Mouse (Mus musculus) midbrain, embryonic 10.5 days (tissue): Measurements from ENCODE around the gene Alg11. TPM values are rescaled to one million over a fixed set of nuclear protein-coding genes. Genes with fewer than 3 reads are reported as not detected.

Experiments
- DNase-seq: peaks from one replicate; pipeline ENCODE4 v3.0.0-alpha.2; 2017; ENCODE audit warnings: low spot score
- H3K27ac ChIP-seq: fragments of 300-500 bp; sonication (generic); replicated peaks from 2 replicates; pipeline ENCODE4 v1.5.1; 2016; ENCODE audit warnings: mild to moderate bottlenecking
- H3K27me3 ChIP-seq: fragments of 300-500 bp; sonication (generic); 2 replicates; pipeline ENCODE4 v1.6.1; 2016; ENCODE audit warnings: low read depth, mild to moderate bottlenecking; ENCODE audit not compliant: poor library complexity, severe bottlenecking
- H3K36me3 ChIP-seq: fragments of 300-500 bp; sonication (generic); 2 replicates; pipeline ENCODE4 v1.6.1; 2016; ENCODE audit warnings: mild to moderate bottlenecking, moderate library complexity
- H3K4me1 ChIP-seq: fragments of 300-500 bp; sonication (generic); 2 replicates; pipeline ENCODE4 v1.6.1; 2016
- H3K4me3 ChIP-seq: fragments of 300-500 bp; sonication (generic); 2 replicates; pipeline ENCODE4 v1.5.1; 2016; ENCODE audit warnings: mild to moderate bottlenecking, moderate library complexity
- H3K9me3 ChIP-seq: fragments of 300-500 bp; sonication (generic); replicated peaks from 2 replicates; pipeline ENCODE4 v1.6.1; 2016; ENCODE audit warnings: mild to moderate bottlenecking
- WGBS: fragments of 180-500 bp; shearing (Covaris S2); methylation state at CpG from one replicate; pipeline ENCODE4 v1.1.7; 2016; 5-methylcytosine and 5-hydroxymethylcytosine counted together
- polyA plus RNA-seq: library from polyadenylated mRNA; unstranded; fragments of >200 nt; fragmentation: Nextera tagmentation; extraction: Ambion mirVana; gene quantifications from 2 replicates; pipeline ENCODE4 v1.2.1, GENCODE M21; 2016

Alg11 gene
- polyA plus RNA-seq: 39.4 and 41.0 TPM in 2 replicates

DNA sequence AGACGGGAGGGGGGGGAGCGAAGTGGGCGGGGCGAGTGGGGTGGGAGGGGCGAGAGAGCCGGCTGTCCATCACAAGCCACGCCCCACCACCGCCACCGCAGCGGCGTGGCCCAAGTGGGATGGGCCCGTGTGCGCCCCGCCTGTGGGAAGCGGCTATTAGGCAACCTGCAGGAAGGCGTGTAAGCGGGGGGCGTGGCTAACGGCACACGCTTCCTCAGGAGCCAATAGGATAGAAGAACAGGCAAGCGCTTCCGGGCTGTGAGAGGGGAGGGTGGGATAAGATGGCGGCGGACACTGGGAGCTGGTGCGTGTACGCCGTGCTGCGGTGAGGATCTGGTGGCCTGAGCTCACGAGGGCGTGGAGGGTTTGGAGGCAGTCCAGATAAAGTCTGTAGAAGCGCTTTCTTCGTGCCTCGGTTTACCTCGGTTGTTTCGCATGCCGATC, at the start of gene Alg11:
TSS of gene Alg11 (plus strand) at position 276 of the 444 bp plus-strand sequence.
- DNase-seq: peak; percentile 97
- H3K9me3 ChIP-seq: no peaks in the 10 kb centered on the region
- peak within 1 kb of the TSS; percentile 73 for H3K4me3 ChIP-seq
- peak within 1 kb of the TSS; percentile 88 for H3K27ac ChIP-seq
- H3K27me3 ChIP-seq: peaks cover 15% of the 10 kb centered on the region
- peaks cover 36% of the 10 kb centered on the region for H3K36me3 ChIP-seq
- peaks cover 16% of the 10 kb centered on the region for H3K4me1 ChIP-seq
- 0% methylated on average over 35 of the region's 36 CpGs for WGBS

DNA sequence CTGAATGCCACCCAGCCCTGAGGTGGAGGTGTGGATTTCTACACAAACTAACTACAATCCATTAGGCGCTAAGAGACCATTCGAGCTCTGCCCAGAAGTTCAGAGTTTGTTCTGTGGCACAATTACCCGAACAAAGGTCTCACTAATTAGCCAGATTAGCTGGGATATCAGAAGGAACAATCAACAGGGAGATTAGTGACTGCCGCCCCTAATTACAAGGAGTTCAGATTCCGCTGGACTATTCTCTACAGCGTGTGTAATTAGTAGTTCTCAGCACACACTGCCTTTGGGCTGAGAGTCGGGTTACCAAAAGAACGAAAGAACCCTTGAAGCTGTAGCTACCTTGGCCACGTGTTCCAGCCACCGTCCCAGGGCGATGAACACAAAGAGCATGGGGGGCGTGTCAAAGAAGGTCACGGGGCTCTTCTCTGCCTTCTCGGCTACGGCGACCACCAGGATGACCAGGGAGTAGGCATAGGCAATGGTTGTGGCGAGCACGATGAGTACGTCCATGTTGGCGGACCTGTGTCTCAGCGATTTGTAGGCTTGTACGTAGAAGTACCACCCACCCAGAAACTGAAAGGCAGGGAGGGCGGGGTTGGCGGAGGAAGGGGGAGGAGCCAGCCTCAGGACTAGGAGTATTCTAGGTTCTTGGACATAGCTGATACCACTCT, 47.4 kb upstream of the Alg11 start:
- 71% methylated on average over 24 of the region's 24 CpGs for WGBS
- DNase-seq: no peak

GRCm38 (mm10) chr8:22017731-22018130, 42.8 kb upstream of the Alg11 start:
- no peak overlapping the region for H3K4me3 ChIP-seq
- no peak for DNase-seq
- H3K9me3 ChIP-seq: no peaks in the 10 kb centered on the region
- no peaks in the 10 kb centered on the region for H3K4me1 ChIP-seq
- 73% methylated on average over 7 of the region's 7 CpGs for WGBS
- H3K27me3 ChIP-seq: 0 out of 2 replicates have a peak, but pooled peaks cover 4% of the 10 kb centered on the region
- H3K36me3 ChIP-seq: no peaks in the 10 kb centered on the region
- no peak overlapping the region for H3K27ac ChIP-seq

More for the DNA sequence above, 47.4 kb upstream of the Alg11 start:
- H3K36me3 ChIP-seq: no peaks in the 10 kb centered on the region
- no peaks in the 10 kb centered on the region for H3K4me1 ChIP-seq
- 0 out of 2 replicates have a peak, but pooled peaks cover 4% of the 10 kb centered on the region for H3K27me3 ChIP-seq
- peak overlapping the region; percentile 2; the same call in 1 of the 2 replicates for H3K4me3 ChIP-seq
- H3K9me3 ChIP-seq: no peaks in the 10 kb centered on the region
- H3K27ac ChIP-seq: no peak overlapping the region

GRCm38 (mm10) chr8:22019498-22019897, 41.0 kb upstream of the Alg11 start:
- H3K27me3 ChIP-seq: 0 out of 2 replicates have a peak, but pooled peaks cover 4% of the 10 kb centered on the region
- DNase-seq: no peak
- no peaks in the 10 kb centered on the region for H3K4me1 ChIP-seq
- H3K4me3 ChIP-seq: no peak overlapping the region
- no peak overlapping the region for H3K27ac ChIP-seq
- H3K9me3 ChIP-seq: no peaks in the 10 kb centered on the region
- WGBS: 93% methylated on average over 5 of the region's 5 CpGs
- H3K36me3 ChIP-seq: no peaks in the 10 kb centered on the region

DNA sequence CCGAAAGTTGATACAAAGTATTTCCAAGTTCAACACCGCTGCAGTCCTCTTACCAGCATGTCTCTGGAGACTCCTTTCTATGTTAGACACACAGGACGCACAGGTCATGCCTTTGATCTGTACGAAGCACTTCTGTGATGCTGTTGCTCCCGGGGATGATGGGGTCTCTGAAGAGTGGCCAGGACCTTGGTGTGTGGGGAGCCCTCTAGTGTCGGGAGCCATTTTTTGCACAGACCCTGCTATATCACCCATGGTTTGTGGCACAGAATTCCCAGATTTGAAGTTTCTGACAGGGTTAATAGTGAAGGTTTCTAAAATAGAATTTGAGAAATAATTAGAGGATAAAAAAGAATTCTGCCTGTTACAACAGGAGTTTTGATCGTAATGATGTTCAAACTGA, 38.3 kb upstream of the Alg11 start:
- Histone ChIP-seq H3K27ac (no peak overlapping the region), H3K4me3 (no peak overlapping the region), H3K4me1 (no peaks in the 10 kb centered on the region), H3K27me3 (no peaks in the 10 kb centered on the region), H3K36me3 (no peaks in the 10 kb centered on the region), H3K9me3 (no peaks in the 10 kb centered on the region)
- DNase-seq: no peak
- WGBS: 64% methylated on average over 7 of the region's 7 CpGs

- Histone ChIP-seq H3K36me3 (peaks cover 6% of the 10 kb centered on the region; the same call in 1 of the 2 replicates), H3K27ac (no peak overlapping the region), H3K4me1 (no peaks in the 10 kb centered on the region), H3K27me3 (no peaks in the 10 kb centered on the region), H3K4me3 (no peak overlapping the region), H3K9me3 (no peaks in the 10 kb centered on the region)
- no peak for DNase-seq
- WGBS: 84% methylated on average over 4 of the region's 4 CpGs
Observed at GRCm38 (mm10) chr8:22025241-22025640, 35.3 kb upstream of the Alg11 start.

DNA sequence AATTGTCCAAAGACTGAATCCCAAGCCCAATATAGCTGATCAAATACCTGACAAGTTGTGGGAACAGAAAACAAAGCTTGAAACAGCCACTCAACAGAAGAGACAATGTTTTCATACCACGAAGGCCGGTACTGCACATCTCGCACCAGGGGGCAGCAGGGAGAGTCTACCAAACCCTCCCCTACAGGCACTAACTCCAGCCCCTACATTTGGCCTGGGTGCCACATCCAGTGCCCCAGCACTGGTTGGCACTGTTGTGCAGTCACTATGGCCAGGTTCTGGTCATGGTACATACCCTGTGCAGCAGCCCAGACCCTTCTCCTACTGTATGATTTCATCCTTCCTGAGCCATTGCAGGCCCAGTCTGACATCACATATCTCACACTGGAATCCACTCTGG, 31.5 kb upstream of the Alg11 start:
- no peak for DNase-seq
- H3K4me1 ChIP-seq: no peaks in the 10 kb centered on the region
- H3K4me3 ChIP-seq: no peak overlapping the region
- H3K36me3 ChIP-seq: peaks cover 6% of the 10 kb centered on the region; the same call in 1 of the 2 replicates
- no peak overlapping the region for H3K27ac ChIP-seq
- 91% methylated on average over 3 of the region's 3 CpGs for WGBS
- H3K27me3 ChIP-seq: no peaks in the 10 kb centered on the region
- H3K9me3 ChIP-seq: no peaks in the 10 kb centered on the region

- Histone ChIP-seq H3K4me3 (no peak overlapping the region), H3K36me3 (peaks cover 6% of the 10 kb centered on the region; the same call in 1 of the 2 replicates), H3K27ac (no peak overlapping the region), H3K4me1 (no peaks in the 10 kb centered on the region), H3K9me3 (no peaks in the 10 kb centered on the region), H3K27me3 (no peaks in the 10 kb centered on the region)
- no peak for DNase-seq
- 89% methylated on average over 3 of the region's 3 CpGs for WGBS
Observed at GRCm38 (mm10) chr8:22030990-22031389, 29.5 kb upstream of the Alg11 start.

DNA sequence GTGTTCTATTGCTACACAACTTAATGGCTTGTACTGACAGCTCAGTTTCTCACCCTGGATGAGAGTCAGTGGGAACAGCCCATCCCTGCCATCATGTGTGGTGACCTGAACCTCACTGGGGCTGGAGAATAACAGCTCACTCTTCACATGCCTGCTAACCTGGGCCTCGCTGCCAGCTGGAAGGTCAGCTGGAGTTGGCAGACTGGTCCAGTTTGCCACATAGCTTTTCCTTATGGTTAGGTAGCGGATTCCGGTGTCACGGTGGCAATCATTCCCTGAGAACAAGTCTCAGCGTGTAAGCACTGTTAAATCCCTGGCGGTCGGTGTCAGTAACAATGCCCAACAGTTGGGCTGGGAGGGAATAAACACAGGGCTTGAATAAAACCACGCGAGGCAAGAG, 24.4 kb upstream of the Alg11 start:
- Histone ChIP-seq H3K4me1 (peaks cover 12% of the 10 kb centered on the region), H3K27me3 (no peaks in the 10 kb centered on the region), H3K36me3 (no peaks in the 10 kb centered on the region), H3K9me3 (no peaks in the 10 kb centered on the region), H3K4me3 (no peak overlapping the region), H3K27ac (no peak overlapping the region)
- DNase-seq: no peak
- WGBS: 92% methylated on average over 9 of the region's 9 CpGs

DNA sequence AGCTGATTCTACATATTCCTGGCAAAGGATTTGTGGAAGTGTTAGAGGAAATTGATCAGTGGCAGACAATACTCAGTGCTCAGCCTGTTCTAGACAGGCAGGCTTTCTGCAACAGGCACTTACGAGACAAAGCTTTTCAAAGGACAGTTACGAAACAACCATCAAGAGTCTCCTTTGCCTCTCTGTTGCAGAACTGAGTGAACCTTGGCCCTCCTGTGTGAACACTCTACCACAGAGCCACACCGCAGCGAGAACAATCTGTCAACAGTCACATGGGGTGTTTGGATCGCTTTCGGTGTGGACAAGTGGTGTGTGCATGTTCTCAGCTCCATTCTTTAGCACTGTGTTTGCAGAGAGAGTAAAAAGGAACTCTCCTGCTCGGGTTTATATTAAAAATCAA, 23.5 kb upstream of the Alg11 start:
- H3K27ac ChIP-seq: no peak overlapping the region

GRCm38 (mm10) chr8:22039468-22040152, 20.9 kb upstream of the Alg11 start:
- Histone ChIP-seq H3K9me3 (no peaks in the 10 kb centered on the region), H3K27ac (peak overlapping the region; percentile 46; the same call in 1 of the 2 replicates), H3K4me3 (peak overlapping the region; percentile 4; the same call in 1 of the 2 replicates), H3K36me3 (no peaks in the 10 kb centered on the region), H3K4me1 (peaks cover 20% of the 10 kb centered on the region), H3K27me3 (no peaks in the 10 kb centered on the region)
- DNase-seq: peak; percentile 17
- 13% methylated on average over 15 of the region's 15 CpGs for WGBS

More for the DNA sequence above, 23.5 kb upstream of the Alg11 start:
- H3K36me3 ChIP-seq: no peaks in the 10 kb centered on the region
- no peaks in the 10 kb centered on the region for H3K27me3 ChIP-seq
- H3K4me3 ChIP-seq: no peak overlapping the region
- H3K9me3 ChIP-seq: no peaks in the 10 kb centered on the region
- H3K4me1 ChIP-seq: peaks cover 12% of the 10 kb centered on the region
- no peak for DNase-seq
- 85% methylated on average over 7 of the region's 7 CpGs for WGBS

- Histone ChIP-seq H3K9me3 (no peaks in the 10 kb centered on the region), H3K4me1 (peaks cover 20% of the 10 kb centered on the region), H3K27ac (0 out of 2 replicates have a peak overlapping the region, but pooled peaks have one; percentile 46), H3K36me3 (no peaks in the 10 kb centered on the region), H3K27me3 (no peaks in the 10 kb centered on the region), H3K4me3 (no peak overlapping the region)
- 31% methylated on average over 6 of the region's 6 CpGs for WGBS
- no peak for DNase-seq
Observed at GRCm38 (mm10) chr8:22040153-22040509, 20.4 kb upstream of the Alg11 start.

DNA sequence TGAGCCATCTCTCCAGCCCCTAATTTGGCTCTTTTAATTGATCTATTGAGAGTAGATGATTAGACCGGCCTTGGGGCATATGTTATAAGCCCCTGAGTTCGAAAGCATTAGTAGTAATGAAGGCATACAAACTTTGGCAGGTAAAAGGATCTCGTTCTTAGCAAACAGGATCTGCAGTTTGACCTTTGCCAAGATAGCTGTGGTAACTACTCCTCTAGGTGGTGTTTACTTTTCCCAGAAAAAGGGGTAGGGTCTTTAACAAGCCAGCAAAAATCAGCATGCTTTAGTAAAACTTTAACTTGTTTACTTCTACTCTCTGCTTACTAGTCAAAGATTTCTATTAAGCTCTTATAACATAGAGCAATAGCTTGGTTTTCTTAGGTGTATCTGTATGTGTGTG, 18.0 kb upstream of the Alg11 start:
- H3K27ac ChIP-seq: no peak overlapping the region

More for the DNA sequence above, 18.0 kb upstream of the Alg11 start:
- H3K36me3 ChIP-seq: no peaks in the 10 kb centered on the region
- no peaks in the 10 kb centered on the region for H3K27me3 ChIP-seq
- WGBS: 85% methylated on average over 3 of the region's 3 CpGs
- no peak for DNase-seq
- H3K4me3 ChIP-seq: no peak overlapping the region
- no peaks in the 10 kb centered on the region for H3K9me3 ChIP-seq
- peaks cover 20% of the 10 kb centered on the region for H3K4me1 ChIP-seq
